In the genomic region with DNA sequence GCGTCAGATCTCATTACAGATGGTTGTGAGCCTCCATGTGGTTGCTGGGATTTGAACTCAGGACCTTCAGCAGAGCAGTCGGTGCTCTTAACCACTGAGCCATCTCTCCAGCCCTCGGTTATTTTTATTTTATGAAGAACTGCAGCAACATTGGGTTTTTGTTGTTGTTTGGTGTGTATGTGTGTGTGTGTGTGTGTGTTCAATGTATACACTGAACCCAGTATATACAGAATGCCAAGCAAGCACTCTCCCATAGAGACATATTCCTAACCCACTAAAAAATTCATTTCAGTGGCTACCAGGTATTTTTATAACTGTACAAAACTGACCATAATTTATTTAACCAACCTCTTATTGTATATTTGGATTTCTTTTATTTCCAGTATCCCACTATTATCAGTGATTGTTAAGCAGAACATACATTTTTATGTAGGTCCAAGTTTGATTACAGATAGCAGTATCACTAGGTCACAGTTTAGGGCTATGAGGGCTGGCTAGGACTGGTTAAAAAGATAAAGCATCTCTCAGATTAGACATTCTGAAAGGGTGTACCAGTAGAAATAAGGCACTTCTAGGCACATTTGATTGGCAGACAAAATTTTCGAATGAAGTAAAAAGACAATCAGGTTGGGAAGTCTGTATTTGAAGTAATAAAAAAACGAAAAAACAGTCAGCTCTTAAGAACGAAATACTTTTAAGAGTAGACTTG, we compare ENCODE assay signal across 9 mouse cellular contexts. TPM values are rescaled to one million over a fixed set of nuclear protein-coding genes. Genes with fewer than 3 reads are reported as not detected.
DNase-seq lines count a peak whose midpoint lies in the region; ATAC-seq lines count a peak whose summit lies in the region.
"Had no signal": no experiment of that assay in that cellular context is flagged by ENCODE, and none has a peak within 500 bp of the region (broad histone marks: within the 10 kb centered on the region; RNA-seq: fewer than 3 reads in every experiment).

No protein-coding gene starts in this region.

- H3K9ac ChIP-seq in lung, embryonic 16.5 days (ENCODE audit: low read length) = no peak overlapping the region
- peak overlapping the region; percentile 71; the same call in 1 of the 2 replicates for H3K9ac ChIP-seq in forebrain, embryonic 12.5 days
- H3K9ac ChIP-seq in stomach, embryonic 15.5 days = no peak overlapping the region

- H3K27ac ChIP-seq in lung, embryonic 16.5 days (ENCODE audit: low read length) = 0 out of 2 replicates have a peak overlapping the region, but pooled peaks have one; percentile 17
- H3K27ac ChIP-seq in forebrain, embryonic 12.5 days = no peak overlapping the region
- peak overlapping the region; percentile 98 for H3K27ac ChIP-seq in stomach, embryonic 15.5 days

- H3K27me3 ChIP-seq in lung, embryonic 16.5 days (ENCODE audit: control insufficient read depth, insufficient read depth, low read depth, low read length) = no peaks in the 10 kb centered on the region
- H3K27me3 ChIP-seq in forebrain, embryonic 12.5 days = no peaks in the 10 kb centered on the region
- H3K27me3 ChIP-seq in stomach, embryonic 15.5 days (replicated peaks) = no peaks in the 10 kb centered on the region

- no peak for ATAC-seq in lung, embryonic 16.5 days (ENCODE audit: low read depth)
- ATAC-seq in forebrain, embryonic 12.5 days (ENCODE audit: low FRiP score) = no peak
- no peak for ATAC-seq in stomach, embryonic 15.5 days (ENCODE audit: insufficient read depth, low FRiP score, low read depth)

- no peaks in the 10 kb centered on the region for H3K9me3 ChIP-seq in lung, embryonic 16.5 days (ENCODE audit: control insufficient read depth, low read length)
- H3K9me3 ChIP-seq in forebrain, embryonic 12.5 days = no peaks in the 10 kb centered on the region
- H3K9me3 ChIP-seq in stomach, embryonic 15.5 days = no peaks in the 10 kb centered on the region

- peaks cover 20% of the 10 kb centered on the region for H3K4me1 ChIP-seq in lung, embryonic 16.5 days (replicated peaks; ENCODE audit: control insufficient read depth, insufficient read depth, low read length)
- H3K4me1 ChIP-seq in forebrain, embryonic 12.5 days = peaks cover 18% of the 10 kb centered on the region
- peaks cover 20% of the 10 kb centered on the region for H3K4me1 ChIP-seq in stomach, embryonic 15.5 days

- no peak overlapping the region for H3K4me3 ChIP-seq in lung, embryonic 16.5 days (ENCODE audit: low read length)
- peak overlapping the region; percentile 69 for H3K4me3 ChIP-seq in forebrain, embryonic 12.5 days (replicated peaks)
- H3K4me3 ChIP-seq in stomach, embryonic 15.5 days (replicated peaks) = no peak overlapping the region

- peak overlapping the region; percentile 91 for H3K4me2 ChIP-seq in lung, embryonic 16.5 days (ENCODE audit: low read depth, low read length)
- peak overlapping the region; percentile 81 for H3K4me2 ChIP-seq in forebrain, embryonic 12.5 days
- peak overlapping the region; percentile 80 for H3K4me2 ChIP-seq in stomach, embryonic 15.5 days

- 46% methylated on average over 6 of the region's 6 CpGs for WGBS in lung, embryonic 16.5 days
- WGBS in forebrain, embryonic 12.5 days = 56% methylated on average over 6 of the region's 6 CpGs
- 48% methylated on average over 6 of the region's 6 CpGs for WGBS in stomach, embryonic 15.5 days

- DNase-seq in lung, adult 18-20 months = no peak
- DNase-seq in liver = peak; percentile 32
- DNase-seq in adrenal gland, postnatal 14 days = no peak
- no peak for DNase-seq in left cerebral cortex, adult 18-20 months (ENCODE audit: low spot score in 2 of 2)
- no peak for DNase-seq in gastrocnemius, postnatal 4 days (ENCODE audit: low spot score in 2 of 2)

- H3K36me3 ChIP-seq in lung, embryonic 16.5 days (ENCODE audit: control insufficient read depth, insufficient read depth, low read length) = peaks cover 1% of the 10 kb centered on the region; the same call in 1 of the 2 replicates
- peaks cover 6% of the 10 kb centered on the region for H3K36me3 ChIP-seq in forebrain, embryonic 12.5 days (replicated peaks)
- peaks cover 6% of the 10 kb centered on the region; the same call in 1 of the 2 replicates for H3K36me3 ChIP-seq in stomach, embryonic 15.5 days

RNA-seq across cellular contexts. Expression of a gene that starts 0.9 kb away (rescaled TPM):
- polyA plus RNA-seq in lung, embryonic 16.5 days (2015; fragmentation: Nextera tagmentation; extraction: Ambion mirVana) = 72.9 and 81.6 TPM in 2 replicates
- 103 and 105 TPM in 2 replicates for polyA plus RNA-seq in forebrain, embryonic 12.5 days (2016; fragmentation: Nextera tagmentation; extraction: Ambion mirVana)
- polyA plus RNA-seq in stomach, embryonic 15.5 days (2015; fragmentation: Nextera tagmentation; extraction: Ambion mirVana) = 63.6 and 75.7 TPM in 2 replicates
- total RNA-seq in adrenal gland, postnatal 14 days (2021) = 99.9 and 118 TPM in 2 replicates
- total RNA-seq in left cerebral cortex, adult 18-20 months (2021) = 10 to 100 TPM; 83.6 to 86.8 TPM
- total RNA-seq in gastrocnemius, postnatal 4 days (2021) = 10 to 100 TPM; 44.5 to 54.3 TPM

RNA-seq across cellular contexts. Expression of a gene that starts 1.3 kb away (rescaled TPM):
- 1.3 and 2.4 TPM in 2 replicates for polyA plus RNA-seq in lung, embryonic 16.5 days (2015; fragmentation: Nextera tagmentation; extraction: Ambion mirVana)
- polyA plus RNA-seq in forebrain, embryonic 12.5 days (2016; fragmentation: Nextera tagmentation; extraction: Ambion mirVana) = 0.64 TPM in 1 of 2 replicates, not detected in the other
- polyA plus RNA-seq in stomach, embryonic 15.5 days (2015; fragmentation: Nextera tagmentation; extraction: Ambion mirVana) = 1.2 and 1.4 TPM in 2 replicates
- total RNA-seq in adrenal gland, postnatal 14 days (2021) = 1.2 TPM in 1 of 2 replicates, not detected in the other
- not detected for total RNA-seq in left cerebral cortex, adult 18-20 months (2021)
- 1 to 10 TPM in 1 of 2 experiments, not detected in 1; 1.4 TPM for total RNA-seq in gastrocnemius, postnatal 4 days (2021)
- total RNA-seq: gastrocnemius, postnatal 10 days had no signal

RNA-seq across cellular contexts. Expression of a gene that starts 16.5 kb away (rescaled TPM):
- polyA plus RNA-seq in lung, embryonic 16.5 days (2015; fragmentation: Nextera tagmentation; extraction: Ambion mirVana) = 4.7 and 5.2 TPM in 2 replicates
- polyA plus RNA-seq in forebrain, embryonic 12.5 days (2016; fragmentation: Nextera tagmentation; extraction: Ambion mirVana) = 0.20 TPM in 1 of 2 replicates, not detected in the other
- polyA plus RNA-seq in stomach, embryonic 15.5 days (2015; fragmentation: Nextera tagmentation; extraction: Ambion mirVana) = 0.50 and 1.2 TPM in 2 replicates
- 0.79 and 2.1 TPM in 2 replicates for total RNA-seq in adrenal gland, postnatal 14 days (2021)
- not detected for total RNA-seq in left cerebral cortex, adult 18-20 months (2021)
- 100 to 1,000 TPM; 294 to 332 TPM for total RNA-seq in gastrocnemius, postnatal 4 days (2021)

RNA-seq across cellular contexts. Expression of a gene that starts 18.8 kb away (rescaled TPM):
- 65.3 and 69.4 TPM in 2 replicates for polyA plus RNA-seq in lung, embryonic 16.5 days (2015; fragmentation: Nextera tagmentation; extraction: Ambion mirVana)
- polyA plus RNA-seq in forebrain, embryonic 12.5 days (2016; fragmentation: Nextera tagmentation; extraction: Ambion mirVana) = 19.0 and 19.8 TPM in 2 replicates
- 48.5 and 52.8 TPM in 2 replicates for polyA plus RNA-seq in stomach, embryonic 15.5 days (2015; fragmentation: Nextera tagmentation; extraction: Ambion mirVana)
- 35.1 and 42.8 TPM in 2 replicates for total RNA-seq in adrenal gland, postnatal 14 days (2021)
- total RNA-seq in left cerebral cortex, adult 18-20 months (2021) = 10 to 100 TPM; 27.6 to 37.2 TPM
- 10 to 100 TPM; 21.6 to 21.8 TPM for total RNA-seq in gastrocnemius, postnatal 4 days (2021)

RNA-seq across cellular contexts. Expression of a gene that starts 19.0 kb away (rescaled TPM):
- polyA plus RNA-seq in lung, embryonic 16.5 days (2015; fragmentation: Nextera tagmentation; extraction: Ambion mirVana) = 175 and 179 TPM in 2 replicates
- polyA plus RNA-seq in forebrain, embryonic 12.5 days (2016; fragmentation: Nextera tagmentation; extraction: Ambion mirVana) = 117 and 119 TPM in 2 replicates
- 159 and 176 TPM in 2 replicates for polyA plus RNA-seq in stomach, embryonic 15.5 days (2015; fragmentation: Nextera tagmentation; extraction: Ambion mirVana)
- total RNA-seq in adrenal gland, postnatal 14 days (2021) = 316 and 330 TPM in 2 replicates
- 10 to 100 TPM; 47.2 to 58.6 TPM for total RNA-seq in left cerebral cortex, adult 18-20 months (2021)
- total RNA-seq in gastrocnemius, postnatal 4 days (2021) = 10 to 100 TPM; 82.0 to 88.4 TPM

Comparison
In these comparisons a context has a peak if more than half of its experiments do, and no peak if none do; other contexts are left out.
1. RNA of a gene that starts 16.5 kb away (total RNA-seq): 294 to 332 TPM in gastrocnemius, postnatal 4 days; 0.79 to 2.1 TPM in adrenal gland, postnatal 14 days and not detected in left cerebral cortex, adult 18-20 months; every median in the first group is over 10 times any median in the second.
2. Peak in every context shown above with its lines, with median percentiles within 50 percentile points of each other: H3K4me2 ChIP-seq.